8 mouse cellular contexts compared by ENCODE assay signal in the genomic region with DNA sequence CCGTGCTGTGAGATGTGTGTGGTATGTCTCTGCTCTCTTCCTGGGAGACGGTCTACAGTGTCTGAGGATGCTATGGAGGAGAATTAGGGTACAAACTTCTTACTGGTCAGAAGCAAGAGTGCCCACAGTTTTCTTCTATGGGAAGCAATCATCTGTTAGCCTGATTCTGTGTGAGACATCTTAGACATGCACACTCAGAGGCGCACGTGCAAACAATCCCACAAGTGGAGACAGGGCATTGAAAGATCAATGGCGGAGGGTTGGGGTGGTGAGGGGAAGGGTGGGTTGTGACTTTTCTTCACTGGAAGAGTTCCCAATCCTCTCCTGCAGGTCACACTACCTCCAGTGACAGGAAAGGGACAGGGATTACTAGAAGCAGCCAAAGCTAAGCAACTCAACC. TPM values are rescaled to one million over a fixed set of nuclear protein-coding genes. Genes with fewer than 3 reads are reported as not detected.
DNase-seq lines count a peak whose midpoint lies in the region; ATAC-seq and TF ChIP-seq lines count a peak whose summit lies in the region.

No protein-coding gene starts in this region.

- H3K9ac ChIP-seq in liver, adult 2 months (ENCODE audit: low read depth, low read length) = peak overlapping the region; percentile 69
- peak overlapping the region; percentile 60 for H3K9ac ChIP-seq in embryonic facial prominence, embryonic 15.5 days
- H3K9ac ChIP-seq in limb, embryonic 11.5 days (ENCODE audit: low read length) = peak overlapping the region; percentile 71
- H3K9ac ChIP-seq in neural tube, embryonic 15.5 days (replicated peaks) = peak overlapping the region; percentile 39

- peaks cover 2% of the 10 kb centered on the region; the same call in 1 of the 2 replicates for H3K27me3 ChIP-seq in liver, adult 2 months (ENCODE audit: control insufficient read depth, insufficient read depth, low read length)
- no peaks in the 10 kb centered on the region for H3K27me3 ChIP-seq in embryonic facial prominence, embryonic 15.5 days
- H3K27me3 ChIP-seq in limb, embryonic 11.5 days (ENCODE audit: control insufficient read depth, insufficient read depth, low read length) = no peaks in the 10 kb centered on the region
- H3K27me3 ChIP-seq in neural tube, embryonic 15.5 days (replicated peaks) = peaks cover 26% of the 10 kb centered on the region

- no peak for TF ChIP-seq POLR2A in liver, adult 2 months (IDR thresholded peaks at IDR 0.05; ENCODE audit: extremely low read depth, insufficient read depth, low read length)

- no peaks in the 10 kb centered on the region for H3K36me3 ChIP-seq in liver, adult 2 months (ENCODE audit: control insufficient read depth, insufficient read depth, low read length)
- H3K36me3 ChIP-seq in embryonic facial prominence, embryonic 15.5 days = no peaks in the 10 kb centered on the region
- H3K36me3 ChIP-seq in limb, embryonic 11.5 days (ENCODE audit: control insufficient read depth, insufficient read depth, low read length) = no peaks in the 10 kb centered on the region
- H3K36me3 ChIP-seq in neural tube, embryonic 15.5 days = no peaks in the 10 kb centered on the region

- no peak for TF ChIP-seq CTCF in liver, adult 2 months (IDR thresholded peaks at IDR 0.05; ENCODE audit: low read depth, low read length)

- no peaks in the 10 kb centered on the region for H3K79me2 ChIP-seq in liver, adult 2 months (ENCODE audit: control insufficient read depth, insufficient read depth, low read length)

- H3K4me3 ChIP-seq in liver, adult 2 months (ENCODE audit: insufficient read depth, low read depth, low read length) = peak overlapping the region; percentile 53
- H3K4me3 ChIP-seq in embryonic facial prominence, embryonic 15.5 days (replicated peaks) = peak overlapping the region; percentile 58
- H3K4me3 ChIP-seq in limb, embryonic 11.5 days (ENCODE audit: low read depth, low read length) = peak overlapping the region; percentile 57
- peak overlapping the region; percentile 49 for H3K4me3 ChIP-seq in neural tube, embryonic 15.5 days (replicated peaks)

- H3K4me2 ChIP-seq in embryonic facial prominence, embryonic 15.5 days (replicated peaks) = peak overlapping the region; percentile 85
- peak overlapping the region; percentile 90 for H3K4me2 ChIP-seq in limb, embryonic 11.5 days (ENCODE audit: low read depth, severe bottlenecking)
- peak overlapping the region; percentile 97 for H3K4me2 ChIP-seq in neural tube, embryonic 15.5 days

- 62% methylated on average over 5 of the region's 5 CpGs for WGBS in liver, adult 2 months
- 30% methylated on average over 5 of the region's 5 CpGs for WGBS in embryonic facial prominence, embryonic 15.5 days
- 46% methylated on average over 5 of the region's 5 CpGs for WGBS in limb, embryonic 11.5 days
- WGBS in neural tube, embryonic 15.5 days = 40% methylated on average over 5 of the region's 5 CpGs

- no peak overlapping the region for H3K27ac ChIP-seq in liver, adult 2 months (replicated peaks; ENCODE audit: insufficient read depth, low read depth, low read length)
- H3K27ac ChIP-seq in embryonic facial prominence, embryonic 15.5 days (replicated peaks) = peak overlapping the region; percentile 77
- no peak overlapping the region for H3K27ac ChIP-seq in limb, embryonic 11.5 days (replicated peaks; ENCODE audit: low read depth, low read length)
- no peak overlapping the region for H3K27ac ChIP-seq in neural tube, embryonic 15.5 days (replicated peaks)

- H3K4me1 ChIP-seq in liver, adult 2 months (ENCODE audit: control insufficient read depth, insufficient read depth, low read length) = no peaks in the 10 kb centered on the region
- peaks cover 42% of the 10 kb centered on the region for H3K4me1 ChIP-seq in embryonic facial prominence, embryonic 15.5 days
- peaks cover 7% of the 10 kb centered on the region; the same call in 1 of the 2 replicates for H3K4me1 ChIP-seq in limb, embryonic 11.5 days (ENCODE audit: control insufficient read depth, insufficient read depth, low read length)
- peaks cover 19% of the 10 kb centered on the region for H3K4me1 ChIP-seq in neural tube, embryonic 15.5 days

- no peak for ATAC-seq in embryonic facial prominence, embryonic 15.5 days (ENCODE audit: insufficient number of reproducible peaks, low FRiP score, low TSS enrichment, low read depth)
- ATAC-seq in limb, embryonic 11.5 days (ENCODE audit: insufficient number of reproducible peaks, low FRiP score, low TSS enrichment, low read depth) = no peak
- no peak for ATAC-seq in neural tube, embryonic 15.5 days (ENCODE audit: low FRiP score)

- no peaks in the 10 kb centered on the region for H3K9me3 ChIP-seq in embryonic facial prominence, embryonic 15.5 days (replicated peaks)
- H3K9me3 ChIP-seq in limb, embryonic 11.5 days (ENCODE audit: control insufficient read depth, low read length) = no peaks in the 10 kb centered on the region
- no peaks in the 10 kb centered on the region for H3K9me3 ChIP-seq in neural tube, embryonic 15.5 days (replicated peaks)

- DNase-seq in liver, adult 2 months (ENCODE audit: extremely low read depth, low read depth, low spot score) = no peak
- no peak for DNase-seq in liver
- DNase-seq in limb, embryonic 11.5 days (ENCODE audit: low spot score) = no peak
- DNase-seq in frontal cortex, postnatal 10 days (ENCODE audit: low spot score in 2 of 2) = no peak
- no peak for DNase-seq in urinary bladder, postnatal 10 days (ENCODE audit: low spot score)
- no peak for DNase-seq in lung, postnatal 14 days

RNA-seq across cellular contexts. Expression of gene Adamts14, which starts 0.6 kb away (rescaled TPM):
- 0.55 and 0.60 TPM in 2 replicates for total RNA-seq in liver, adult 2 months (2014; rRNA removed)
- 0.61 and 0.73 TPM in 2 replicates for polyA plus RNA-seq in liver, adult 2 months (2012; rRNA removed)
- 6.1 and 8.0 TPM in 2 replicates for polyA plus RNA-seq in embryonic facial prominence, embryonic 15.5 days (2015; fragmentation: Nextera tagmentation; extraction: Ambion mirVana)
- 0.55 and 0.88 TPM in 2 replicates for polyA plus RNA-seq in limb, embryonic 11.5 days (2014; fragmentation: Nextera tagmentation; extraction: Ambion mirVana)
- 0.43 and 0.54 TPM in 2 replicates for polyA plus RNA-seq in neural tube, embryonic 15.5 days (2015; fragmentation: Nextera tagmentation; extraction: Ambion mirVana)

RNA-seq across cellular contexts. Expression of gene Prf1, which starts 25.0 kb away (rescaled TPM):
- 0.27 and 0.28 TPM in 2 replicates for total RNA-seq in liver, adult 2 months (2014; rRNA removed)
- polyA plus RNA-seq in liver, adult 2 months (2012; rRNA removed) = 0.18 and 0.26 TPM in 2 replicates
- polyA plus RNA-seq in embryonic facial prominence, embryonic 15.5 days (2015; fragmentation: Nextera tagmentation; extraction: Ambion mirVana) = 0.08 TPM in 1 of 2 replicates, not detected in the other
- polyA plus RNA-seq in limb, embryonic 11.5 days (2014; fragmentation: Nextera tagmentation; extraction: Ambion mirVana) = 0.10 TPM in 1 of 2 replicates, not detected in the other
- polyA plus RNA-seq in neural tube, embryonic 15.5 days (2015; fragmentation: Nextera tagmentation; extraction: Ambion mirVana) = 0.09 TPM in 1 of 2 replicates, not detected in the other
